Mouse (Mus musculus): ENCODE results near the gene Pepd. TPM values are rescaled to one million over a fixed set of nuclear protein-coding genes. Genes with fewer than 3 reads are reported as not detected.

Pepd gene
- total RNA-seq, 2 experiments from 2014 or later = 28.7 to 29.8 TPM

DNA sequence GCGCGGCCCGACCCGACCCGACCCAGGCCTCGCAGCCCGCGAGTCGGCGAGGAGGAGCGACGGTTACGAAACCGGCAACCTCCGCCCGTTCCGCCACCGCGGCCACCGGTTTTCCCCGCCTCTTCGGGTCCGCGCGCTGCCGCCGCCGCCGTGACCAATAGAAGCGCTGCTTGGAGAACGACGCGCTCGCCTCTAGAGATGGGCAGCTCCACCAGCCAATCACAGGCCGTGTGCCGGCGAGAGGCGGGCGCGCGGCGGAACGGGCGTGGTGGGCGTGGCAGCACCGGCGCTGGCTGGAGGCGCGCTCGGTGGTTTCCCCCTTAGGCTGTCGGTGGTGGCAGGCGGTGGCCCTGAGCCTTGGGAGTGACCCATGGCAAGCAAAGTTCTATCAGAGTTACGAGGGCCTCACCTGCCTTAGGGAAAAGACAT is 144.3 kb downstream of the Pepd start, which contains the start of gene Cebpg:
TSS of gene Cebpg (minus strand) at position 138 of the 429 bp plus-strand sequence.
- DNase-seq = peak; percentile 97

DNA sequence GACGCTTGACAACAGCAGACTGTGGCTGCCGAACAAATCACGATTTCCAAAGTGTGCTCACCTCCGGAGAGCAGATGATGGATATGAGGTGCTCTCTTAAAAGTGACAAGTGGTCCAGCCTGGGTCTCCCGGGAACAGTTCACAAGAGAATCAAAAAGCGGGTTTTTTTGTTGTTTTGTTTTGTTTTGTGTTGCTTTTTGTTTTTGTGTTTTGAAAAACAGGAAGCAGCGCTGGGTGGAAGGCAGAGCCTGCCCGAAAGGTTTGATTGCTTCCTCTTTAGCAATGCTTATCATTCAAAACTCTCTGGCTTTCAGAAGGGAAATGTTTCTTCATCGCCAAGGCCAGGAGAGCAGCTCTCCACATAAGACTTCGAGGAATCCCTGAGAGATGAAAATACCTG is 144.8 kb downstream of the Pepd start:
- no peak for DNase-seq

- DNase-seq = no peak
These were observed 145.4 kb downstream of the Pepd start for GRCm38 (mm10) chr7:35057569-35057968.

DNA sequence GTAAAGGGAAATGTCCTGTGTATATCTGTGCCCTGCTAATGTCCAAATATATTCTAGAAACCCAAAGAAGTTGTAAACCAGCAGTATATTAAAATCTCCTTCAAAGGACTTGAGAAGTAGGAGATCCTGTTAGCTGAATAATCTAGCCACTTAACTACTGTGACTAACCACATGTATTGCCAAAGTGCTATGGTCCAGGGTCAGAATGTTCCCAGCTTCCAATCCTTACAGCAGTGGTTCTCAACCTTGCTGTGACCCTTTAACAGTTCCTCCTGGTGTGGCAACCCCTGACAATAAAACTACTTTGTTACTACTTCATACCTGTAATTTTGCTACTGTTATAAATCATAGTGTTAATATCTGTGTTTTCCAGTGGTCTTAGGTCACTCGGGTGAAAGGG is 146.2 kb downstream of the Pepd start:
- no peak for DNase-seq

DNA sequence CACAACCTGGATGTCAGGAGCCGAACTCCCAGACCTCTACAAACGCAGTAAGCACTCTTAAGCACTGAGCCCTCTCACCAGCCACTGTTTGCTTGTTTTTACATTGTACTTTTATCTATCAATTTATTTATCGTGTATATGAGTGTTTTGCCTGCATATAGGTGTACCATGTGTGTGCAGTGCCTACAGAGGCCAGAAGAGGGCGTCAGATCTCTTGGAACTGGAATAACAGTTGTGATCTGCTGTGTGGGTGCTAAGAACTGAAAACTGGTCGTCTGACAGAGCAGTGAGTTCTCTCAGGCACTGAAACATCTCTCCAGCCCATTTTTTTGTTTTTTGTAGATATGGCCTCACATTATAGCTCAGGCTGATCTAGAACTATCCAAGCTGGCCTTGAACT is 147.3 kb downstream of the Pepd start:
- DNase-seq = no peak

- peak; percentile 34 for DNase-seq
These were observed 152.4 kb downstream of the Pepd start for GRCm38 (mm10) chr7:35064286-35065258.

DNA sequence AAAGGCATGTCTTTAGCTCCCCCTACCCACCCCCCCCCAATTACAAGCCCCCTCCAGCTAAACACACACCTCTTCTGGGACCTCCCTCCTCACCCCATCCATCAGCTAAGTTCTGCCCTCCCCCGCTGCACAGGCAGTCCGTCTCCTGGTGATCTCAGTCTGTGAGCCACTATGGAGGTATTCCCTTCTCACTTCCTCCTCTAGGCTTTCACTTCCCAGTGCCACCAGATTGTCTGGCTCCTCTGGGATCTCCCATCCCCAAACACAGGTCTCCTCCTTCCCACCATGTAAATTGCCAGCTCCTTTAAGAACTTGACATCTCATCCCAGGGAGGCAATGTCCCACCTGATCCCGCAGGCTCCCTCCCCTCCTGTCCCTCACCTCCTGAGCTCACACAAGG is 153.8 kb downstream of the Pepd start:
- no peak for DNase-seq

GRCm38 (mm10) chr7:35066640-35067212 is 154.5 kb downstream of the Pepd start:
- no peak for DNase-seq

- no peak for DNase-seq
These were observed 164.5 kb downstream of the Pepd start for GRCm38 (mm10) chr7:35076645-35077044.

GRCm38 (mm10) chr7:35080843-35081338 is 168.7 kb downstream of the Pepd start:
- peak; percentile 17 for DNase-seq

- no peak for DNase-seq
These were observed 169.4 kb downstream of the Pepd start for GRCm38 (mm10) chr7:35081406-35082104.

DNA sequence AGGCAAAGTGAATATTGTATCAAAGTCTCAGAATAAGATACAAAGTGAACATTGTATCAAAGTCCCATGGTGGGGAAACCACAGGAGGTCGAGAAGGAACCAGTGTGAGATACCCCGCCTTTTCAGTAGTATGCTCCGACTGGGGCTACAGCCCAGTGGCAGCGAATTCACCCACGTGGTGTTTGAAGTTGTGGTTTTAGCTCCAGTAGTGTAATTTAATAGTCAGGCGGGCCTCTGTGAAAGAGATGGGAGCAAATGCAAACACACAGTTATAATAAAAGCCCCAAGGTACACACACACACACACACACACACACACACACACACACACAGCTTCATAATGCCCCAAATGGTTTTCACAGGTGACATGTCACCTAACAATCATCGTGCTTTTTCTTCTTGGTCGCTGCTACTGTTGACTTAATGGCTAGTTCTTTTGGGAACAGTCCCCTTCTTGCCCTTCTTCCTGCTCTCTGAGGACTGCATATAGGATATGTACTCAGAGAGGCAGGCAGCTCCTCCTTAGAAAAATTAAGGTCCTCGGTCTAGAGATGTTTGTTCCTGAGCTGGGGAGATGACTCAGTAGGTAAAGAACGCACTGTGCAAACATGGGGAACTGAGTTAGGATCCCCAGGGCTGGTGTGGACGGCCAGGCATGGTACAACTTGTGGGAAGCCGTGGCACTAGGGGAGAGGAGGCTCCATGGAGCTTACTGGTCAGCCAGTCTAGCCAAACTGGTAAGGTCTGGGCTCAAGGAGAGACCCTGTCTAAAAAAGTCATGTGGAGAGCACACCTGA is 172.6 kb downstream of the Pepd start:
- DNase-seq = no peak

- DNase-seq = no peak
These were observed 174.2 kb downstream of the Pepd start for GRCm38 (mm10) chr7:35086271-35086861.

DNA sequence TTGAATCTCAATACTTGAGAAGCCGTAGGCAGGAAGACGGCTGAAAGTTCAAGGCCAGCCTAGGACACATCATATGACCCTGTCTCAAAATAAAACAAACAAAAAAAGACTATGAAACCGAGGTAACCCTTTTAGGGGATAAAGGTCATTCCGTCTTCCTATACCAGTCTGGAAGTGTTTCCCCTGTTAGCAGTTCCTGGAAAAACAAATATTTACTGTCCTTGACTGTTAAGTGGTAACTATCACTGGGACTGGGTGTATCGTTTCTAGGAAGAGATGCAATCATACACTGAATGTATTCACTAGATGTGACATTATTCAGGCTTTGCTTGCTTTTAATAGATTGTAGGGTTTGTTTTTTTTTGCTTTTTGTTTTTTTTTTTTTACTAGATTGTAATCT is 178.4 kb downstream of the Pepd start:
- DNase-seq = no peak

Small RNAs within 50 kb of the gene (microRNA-seq; reads per million reads assigned to microRNA genes)
- 0 reads per million in 2 experiments for gene Gm25033

Other genes with a start within 250 kb of the Pepd start
- gene Chst8, start 99.7 kb upstream of the Pepd start, total RNA-seq (2021) = under 1 TPM; 0.49 to 0.84 TPM
- gene Cebpg, start 144.2 kb downstream of the Pepd start, total RNA-seq (2021) = 10 to 100 TPM; 19.7 to 25.9 TPM
- gene Cebpa, start 206.9 kb downstream of the Pepd start, total RNA-seq (2021) = 1 to 10 TPM; 7.5 to 8.2 TPM